Mouse (Mus musculus): Measurements from ENCODE around the gene Naa15.
A peak's percentile ranks its signal among the peaks of the same experiment; 100 is the strongest.
"Not testable (repeated sequence)": the region's sequence is repeated elsewhere in the genome, so short reads cannot be mapped to it uniquely, and the experiment has no call there.

Gene Naa15

DNA sequence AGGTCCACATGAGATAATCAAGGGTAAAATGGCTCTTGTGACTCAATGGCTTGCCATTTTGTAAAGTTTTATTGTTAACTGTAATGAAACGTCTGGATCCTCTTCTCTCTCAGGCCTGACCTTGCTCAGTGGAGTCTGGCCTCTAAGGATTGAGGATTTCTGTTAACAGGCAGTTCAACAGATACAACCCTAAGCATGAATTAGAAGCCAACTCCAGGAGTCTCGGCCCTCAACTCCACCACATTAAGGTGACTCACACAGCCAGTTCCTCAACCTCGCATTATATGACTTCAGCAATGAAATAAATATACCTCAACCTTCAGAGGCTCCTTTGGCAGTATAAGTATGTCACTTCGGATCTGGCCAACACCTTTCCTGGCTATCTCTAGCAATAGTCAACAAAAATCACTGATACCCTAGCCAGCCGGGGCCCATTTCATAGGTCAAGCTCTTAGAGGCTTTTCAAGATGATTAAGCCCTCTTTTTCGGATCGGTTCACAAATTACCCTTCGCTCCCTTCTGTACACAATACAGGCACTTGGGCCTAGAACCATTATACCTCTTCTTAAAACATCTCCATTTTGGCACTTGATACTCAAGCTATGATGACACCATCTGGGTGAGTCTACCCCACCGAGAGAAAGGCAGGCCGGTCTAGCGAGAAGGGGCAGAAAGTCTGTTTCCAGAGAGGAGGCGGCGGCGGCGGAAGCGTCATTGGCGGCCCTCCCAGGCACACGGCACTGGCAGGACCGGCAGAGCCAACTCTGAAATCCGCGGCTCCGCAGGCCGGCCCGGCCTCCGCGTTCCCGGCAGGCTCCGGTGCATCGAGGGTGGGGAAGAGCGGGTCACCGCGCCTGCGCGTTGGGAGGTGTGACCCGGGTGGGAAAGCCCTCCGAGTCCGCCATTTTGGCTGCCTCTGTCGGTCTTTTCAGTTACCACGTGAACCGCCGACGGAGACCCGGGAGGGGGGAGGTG lies at the start of gene Naa15:
Gene Naa15, plus strand, starts transcription at position 51 of the 975 bp plus-strand sequence.
- peak; percentile 86 for DNase-seq (ENCODE audit: low read depth)

DNA sequence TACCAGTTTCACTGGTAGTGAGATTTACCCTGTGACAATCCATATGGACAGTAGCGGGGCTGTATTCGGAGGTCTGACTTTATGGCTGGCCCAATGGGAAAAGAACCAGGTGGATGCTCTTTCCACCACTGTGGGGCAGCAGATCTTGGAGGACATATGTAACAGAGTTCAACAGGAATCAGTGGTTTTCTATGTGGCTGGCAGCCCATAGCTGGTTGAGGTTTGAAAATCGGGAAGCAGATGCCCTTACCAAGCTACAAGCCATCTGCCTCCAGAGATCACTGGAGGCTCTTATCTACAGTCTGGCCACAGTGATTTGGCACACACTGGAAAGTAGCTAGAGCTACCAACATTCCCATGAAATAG lies 49.4 kb upstream of the Naa15 start:
- DNase-seq (ENCODE audit: low read depth) = no peak

- DNase-seq (ENCODE audit: low read depth) = no peak
Observed at GRCm38 (mm10) chr3:51366926-51367325, 48.0 kb upstream of the Naa15 start.

- DNase-seq (ENCODE audit: low read depth) = no peak
Observed at GRCm38 (mm10) chr3:51368011-51368410, 46.9 kb upstream of the Naa15 start.

DNA sequence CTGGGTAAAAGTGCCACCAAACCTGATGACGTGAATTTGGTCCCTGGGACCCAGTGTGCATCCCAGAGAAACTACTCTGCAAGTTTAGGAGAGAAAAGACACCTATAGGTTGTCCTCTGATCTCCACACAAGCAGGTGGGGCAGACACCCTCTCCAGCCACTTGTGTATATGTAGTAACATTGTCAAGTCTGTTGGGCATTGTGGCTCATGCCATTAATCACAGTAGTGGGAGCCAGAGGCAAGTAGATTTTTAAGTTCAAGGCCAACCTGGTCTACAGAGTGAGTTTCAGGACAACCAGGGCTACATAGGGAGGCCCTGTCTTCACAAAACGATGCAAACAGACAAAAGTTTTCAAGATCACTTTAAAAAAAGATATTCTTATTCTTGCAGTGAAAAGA lies 43.1 kb upstream of the Naa15 start:
- DNase-seq (ENCODE audit: low read depth) = no peak

DNA sequence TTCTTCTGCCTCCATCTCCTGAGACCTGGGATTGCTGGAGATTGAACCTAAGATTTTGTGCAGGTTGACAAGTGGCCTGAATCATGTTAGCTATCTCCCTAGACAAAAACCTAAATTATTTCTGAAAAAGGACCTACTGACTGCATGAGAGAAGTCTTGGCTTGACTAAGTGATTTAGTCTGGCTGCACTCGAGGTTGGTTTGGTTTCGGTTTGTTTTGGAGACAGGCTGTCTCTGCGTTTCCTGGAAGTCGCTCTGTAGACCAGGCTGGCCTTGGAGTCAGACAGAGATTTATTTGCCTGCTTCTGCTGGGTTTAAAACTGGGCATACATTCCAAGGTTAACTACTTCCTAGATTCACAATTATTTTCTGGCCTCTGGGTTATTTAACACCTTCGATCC lies 42.1 kb upstream of the Naa15 start:
- DNase-seq (ENCODE audit: low read depth) = peak; percentile 21

DNA sequence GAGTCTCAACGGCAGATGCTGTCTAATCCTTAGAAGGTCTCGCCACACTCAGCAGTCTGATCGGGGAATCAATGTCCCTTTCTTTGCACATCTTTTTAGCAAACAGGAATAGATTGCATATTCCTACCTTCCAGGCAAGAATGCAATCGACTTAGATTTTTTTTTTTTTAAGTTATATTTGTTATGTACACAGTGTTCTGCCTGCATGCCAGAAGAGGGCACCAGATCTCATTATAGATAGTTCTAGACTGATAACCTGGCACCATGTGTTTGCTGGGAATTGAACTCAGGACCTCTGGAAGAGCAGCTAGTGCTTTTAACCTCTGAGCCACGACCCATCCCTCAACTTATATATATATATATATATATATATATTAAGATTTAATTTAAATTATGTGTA lies 41.4 kb upstream of the Naa15 start:
- DNase-seq (ENCODE audit: low read depth) = no peak

DNA sequence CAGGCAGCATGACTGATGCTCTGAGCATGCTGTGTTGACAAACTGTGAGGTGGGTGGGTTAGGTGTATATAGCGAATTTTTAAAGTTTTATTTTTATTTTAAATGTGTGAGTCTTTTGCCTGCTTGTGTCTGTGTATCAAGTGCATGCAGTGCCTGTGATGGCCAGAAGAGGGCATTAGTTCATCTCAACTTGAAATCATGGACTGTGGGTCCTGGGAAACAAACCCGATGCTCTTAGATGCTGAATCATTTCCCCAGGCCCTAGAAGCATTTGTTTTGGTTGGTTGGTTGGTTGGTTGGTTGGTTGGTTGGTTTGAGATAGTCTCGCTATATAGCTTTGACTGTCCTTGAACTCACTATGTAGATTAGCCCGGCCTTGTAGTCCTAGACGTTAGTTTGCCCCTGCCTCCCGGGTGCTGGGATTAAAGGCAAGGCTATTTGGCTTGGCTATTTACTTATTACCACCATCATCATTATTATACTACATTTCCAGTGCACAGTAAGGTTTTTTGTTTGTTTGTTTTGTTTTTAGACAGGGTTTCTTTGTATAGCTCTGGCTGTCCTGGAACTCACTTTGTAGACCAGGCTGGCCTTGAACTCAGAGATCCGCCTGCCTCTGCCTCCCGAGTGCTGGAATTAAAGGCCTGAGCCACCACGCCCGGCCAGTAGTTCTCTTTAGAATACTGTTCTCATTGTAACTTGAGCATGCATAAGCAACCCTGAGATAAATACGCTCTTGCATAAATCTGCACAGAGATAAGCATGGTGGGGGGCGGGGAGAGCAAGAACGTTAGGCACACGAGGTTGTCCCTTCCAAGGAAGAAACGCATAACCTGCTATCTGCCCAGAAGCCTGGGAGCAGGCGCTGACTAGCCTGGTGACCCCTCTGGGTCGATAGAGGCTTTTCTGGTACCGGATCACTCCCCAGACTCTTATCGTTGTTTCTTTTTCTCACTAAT lies 39.4 kb upstream of the Naa15 start:
- peak; percentile 28 for DNase-seq (ENCODE audit: low read depth)

GRCm38 (mm10) chr3:51377878-51378664 lies 36.9 kb upstream of the Naa15 start:
- peak; percentile 54 for DNase-seq (ENCODE audit: low read depth)

- DNase-seq (ENCODE audit: low read depth) = no peak
Observed at GRCm38 (mm10) chr3:51378665-51378946, 36.3 kb upstream of the Naa15 start.

GRCm38 (mm10) chr3:51379786-51380659 lies 34.9 kb upstream of the Naa15 start:
- DNase-seq (ENCODE audit: low read depth) = no peak

- DNase-seq (ENCODE audit: low read depth) = no peak
Observed at GRCm38 (mm10) chr3:51380660-51381014, 34.3 kb upstream of the Naa15 start.

DNA sequence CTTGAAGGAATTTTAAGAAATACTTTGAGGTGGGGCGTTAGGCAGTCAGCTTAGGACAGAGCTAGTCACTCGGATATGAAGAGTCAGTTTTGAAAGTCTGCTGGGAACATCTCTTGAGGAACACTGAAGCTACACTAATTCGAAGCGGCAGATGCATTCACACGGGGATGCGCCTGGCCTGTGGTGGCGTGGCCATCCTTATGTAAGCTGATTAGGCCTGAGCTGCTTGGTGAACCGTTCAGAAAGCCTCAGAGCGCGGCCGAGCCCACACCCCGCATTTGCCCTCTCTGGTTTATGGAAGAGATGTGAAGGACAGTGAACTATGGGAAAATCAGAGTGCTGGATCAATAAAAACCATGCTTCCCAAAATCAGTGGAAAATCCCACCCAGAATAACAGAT lies 31.5 kb upstream of the Naa15 start:
- no peak for DNase-seq (ENCODE audit: low read depth)

DNA sequence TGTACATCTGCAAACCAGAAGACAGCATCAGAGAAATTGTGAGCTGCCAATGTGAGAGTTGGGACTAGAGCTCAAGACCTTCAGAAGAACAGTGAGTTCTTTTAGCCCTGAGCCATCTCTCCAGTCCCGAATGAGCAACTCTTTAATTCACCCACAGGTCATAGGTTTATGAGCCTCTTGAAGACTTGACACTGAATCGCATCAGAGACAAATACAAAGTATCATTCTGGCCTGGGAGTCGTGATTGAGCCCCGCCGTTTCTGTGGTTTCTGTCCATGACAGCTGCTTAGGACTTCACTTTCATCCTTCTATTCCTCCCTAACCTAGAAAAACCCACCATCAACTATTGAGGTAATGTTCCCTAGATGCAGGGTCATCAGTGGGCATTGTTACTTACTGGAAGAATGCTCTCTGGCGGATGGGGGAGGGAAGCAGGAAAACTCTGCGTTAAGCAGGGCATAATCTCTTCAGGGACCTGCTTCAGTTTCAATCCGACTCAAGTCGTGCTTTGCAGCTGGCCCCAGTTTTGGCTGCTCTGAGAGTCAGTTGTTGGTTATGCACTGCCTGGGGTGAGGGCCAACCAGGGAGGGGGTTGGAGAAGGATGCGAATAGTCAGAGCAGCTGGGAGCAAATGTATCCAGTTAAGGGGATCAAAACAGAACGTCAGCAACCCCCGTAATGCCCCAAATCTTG lies 28.4 kb upstream of the Naa15 start:
- no peak for DNase-seq (ENCODE audit: low read depth)

DNA sequence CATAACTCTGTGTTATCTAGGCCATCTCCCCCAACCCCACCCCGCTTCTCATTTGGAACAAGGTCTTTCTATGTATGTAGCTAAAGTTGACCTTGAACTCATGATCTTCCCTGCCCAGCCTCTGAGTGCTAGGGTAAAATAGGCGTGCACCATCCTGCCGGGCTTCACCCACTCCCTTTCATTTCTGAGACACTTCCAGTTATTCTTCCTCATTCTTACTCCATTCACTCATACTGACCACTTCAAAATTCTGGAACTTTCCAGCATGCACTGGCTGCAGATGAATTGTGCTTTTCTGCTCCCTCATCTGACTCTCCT lies 27.9 kb upstream of the Naa15 start:
- no peak for DNase-seq (ENCODE audit: low read depth)

DNA sequence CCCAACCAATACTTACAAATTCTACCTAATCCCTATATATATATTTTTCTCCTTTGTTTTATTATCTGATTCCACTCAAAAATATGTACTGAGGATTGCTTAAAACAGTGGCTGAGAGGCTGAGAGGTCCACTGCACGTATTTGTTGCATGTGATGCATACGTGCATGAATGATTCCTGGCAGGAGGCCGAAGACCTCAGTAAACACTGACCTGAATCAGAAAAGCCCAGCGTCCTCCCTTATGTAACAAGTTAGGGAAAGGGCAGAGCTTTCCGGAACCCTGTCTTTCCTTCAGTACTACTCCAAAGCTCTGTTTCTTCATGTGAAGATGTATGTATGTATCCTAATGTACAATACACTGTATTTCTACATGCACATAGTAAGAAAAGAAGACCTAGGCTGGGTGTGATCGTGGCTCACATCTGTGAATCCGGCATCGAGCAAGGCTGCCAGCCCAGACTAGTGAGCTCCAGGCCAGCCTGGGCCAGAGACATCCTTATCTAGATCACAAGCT lies 27.0 kb upstream of the Naa15 start:
- no peak for DNase-seq (ENCODE audit: low read depth)

- DNase-seq (ENCODE audit: low read depth) = no peak
Observed at GRCm38 (mm10) chr3:51388904-51389303, 26.0 kb upstream of the Naa15 start.

DNA sequence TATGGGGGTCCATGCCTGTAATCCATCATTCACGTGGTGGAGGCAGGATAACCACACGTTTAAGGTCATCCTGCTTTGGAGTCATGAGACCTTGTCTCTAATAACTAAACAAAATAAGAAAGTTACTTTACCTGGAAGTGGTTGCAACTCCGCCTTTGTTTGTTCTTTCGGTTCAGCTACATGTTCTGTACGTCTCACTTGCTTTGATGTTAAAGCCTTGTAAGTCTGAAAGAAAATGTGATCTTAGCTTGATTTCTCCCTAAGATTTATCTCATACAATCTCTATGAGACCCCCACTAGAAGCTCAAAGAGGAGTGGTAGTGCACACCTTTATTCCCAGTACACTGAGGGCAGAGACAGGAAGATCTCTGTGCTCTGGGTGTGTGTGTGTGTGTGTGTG lies 23.9 kb upstream of the Naa15 start:
- DNase-seq (ENCODE audit: low read depth) = no peak

- no peak for DNase-seq (ENCODE audit: low read depth)
Observed at GRCm38 (mm10) chr3:51391591-51391990, 23.4 kb upstream of the Naa15 start.

- DNase-seq (ENCODE audit: low read depth) = not testable (repeated sequence)
Observed at GRCm38 (mm10) chr3:51393018-51393417, 21.9 kb upstream of the Naa15 start.

GRCm38 (mm10) chr3:51393651-51394050 lies 21.3 kb upstream of the Naa15 start:
- DNase-seq (ENCODE audit: low read depth) = no peak

Measured in fibroblast of lung, adult 2 months (primary cell).